Mouse (Mus musculus) MEL (cell line): ENCODE measurements around the gene Gm10778. TPM values are rescaled to one million over a fixed set of nuclear protein-coding genes. Genes with fewer than 3 reads are reported as not detected.
A peak's percentile ranks its signal among the peaks of the same experiment; 100 is the strongest.

Experiments
- DNase-seq: peaks from one replicate; pipeline ENCODE4 v3.0.0; 2011; ENCODE audit warnings: low read depth, low spot score
- H3K27ac ChIP-seq: 2 replicates; pipeline ENCODE4 v1.5.1; 2012; ENCODE audit warnings: low read depth, mild to moderate bottlenecking, control low read depth, low read length, moderate library complexity; ENCODE audit not compliant: control insufficient read depth
- H3K27me3 ChIP-seq, 2 experiments: fragments of 150-350 bp in 1 of 2; sonication (generic) in 1 of 2; 2 replicates each; pipeline ENCODE4 v1.6.1; 2012; ENCODE audit warnings: low read length in 2 of 2, mild to moderate bottlenecking in 2 of 2, improper control_type of control experiment in 1 of 2, moderate library complexity in 1 of 2; ENCODE audit not compliant: insufficient read depth in 2 of 2, control insufficient read depth in 1 of 2
- H3K36me3 ChIP-seq, 2 experiments: 2 replicates each; pipeline ENCODE4 v1.6.1; 2012 to 2014; ENCODE audit warnings: low read length in 2 of 2, improper control_type of control experiment in 1 of 2, inconsistent platforms in 1 of 2, mild to moderate bottlenecking in 1 of 2; ENCODE audit not compliant: insufficient read depth in 2 of 2, control insufficient read depth in 1 of 2
- H3K4me1 ChIP-seq, 2 experiments: fragments of 150-350 bp in 1 of 2; sonication (generic) in 1 of 2; 2 replicates each; pipeline ENCODE4 v1.6.1; 2012; ENCODE audit warnings: low read length in 2 of 2, improper control_type of control experiment in 1 of 2, mild to moderate bottlenecking in 1 of 2; ENCODE audit not compliant: insufficient read depth in 2 of 2, control insufficient read depth in 1 of 2
- H3K4me3 ChIP-seq, 2 experiments: fragments of 150-350 bp in 1 of 2; sonication (generic) in 1 of 2; 2 replicates each; pipeline ENCODE4 v1.5.1; 2012; ENCODE audit warnings: low read depth in 2 of 2, low read length in 2 of 2, mild to moderate bottlenecking in 2 of 2, moderate library complexity in 2 of 2, control low read depth in 1 of 2, improper control_type of control experiment in 1 of 2; ENCODE audit not compliant: control insufficient read depth in 1 of 2, insufficient read depth in 1 of 2
- H3K79me2 ChIP-seq: 2 replicates; pipeline ENCODE4 v1.6.1; 2012; ENCODE audit warnings: mild to moderate bottlenecking, low read length, moderate library complexity; ENCODE audit not compliant: control insufficient read depth, poor library complexity, insufficient read depth
- H3K9ac ChIP-seq: 2 replicates; pipeline ENCODE4 v1.6.1; 2012; ENCODE audit warnings: low read depth, mild to moderate bottlenecking, control low read depth, low read length, moderate library complexity; ENCODE audit not compliant: control insufficient read depth, poor library complexity, severe bottlenecking
- H3K9me3 ChIP-seq: fragments of 150-350 bp; sonication (generic); replicated peaks from 2 replicates; pipeline ENCODE4 v1.6.1; 2012; ENCODE audit warnings: mild to moderate bottlenecking, low read length, improper control_type of control experiment, moderate library complexity; ENCODE audit not compliant: insufficient read depth
- CHD1 ChIP-seq: IDR thresholded peaks from 2 replicates; pipeline ENCODE4 v1.6.1; 2012; ENCODE audit warnings: low read depth, mild to moderate bottlenecking, inconsistent platforms, low read length, improper control_type of control experiment
- CHD2 ChIP-seq: IDR thresholded peaks from 2 replicates; pipeline ENCODE4 v1.6.1; 2011; ENCODE audit warnings: low read length, improper control_type of control experiment
- CTCF ChIP-seq, 3 experiments: IDR thresholded peaks in 2 of 3; conservative IDR thresholded peaks in 1 of 3; 2 replicates each; pipeline ENCODE4 v1.5.1; 2011 to 2012; ENCODE audit warnings: low read length in 3 of 3, low read depth in 2 of 3, mild to moderate bottlenecking in 2 of 3, improper control_type of control experiment in 1 of 3, inconsistent platforms in 1 of 3, mixed read lengths in 1 of 3, moderate library complexity in 1 of 3; ENCODE audit not compliant: control insufficient read depth in 1 of 3, insufficient read depth in 1 of 3, poor library complexity in 1 of 3, severe bottlenecking in 1 of 3
- E2F4 ChIP-seq: IDR thresholded peaks from 2 replicates; pipeline ENCODE4 v1.6.1; 2011; ENCODE audit warnings: low read depth, low read length, improper control_type of control experiment, borderline replicate concordance
- EP300 ChIP-seq, 2 experiments: IDR thresholded peaks; 2 replicates each; pipeline ENCODE4 v1.6.1; 2011; ENCODE audit warnings: improper control_type of control experiment in 2 of 2, low read length in 2 of 2, low read depth in 1 of 2, mild to moderate bottlenecking in 1 of 2
- ETS1 ChIP-seq: IDR thresholded peaks from 2 replicates; pipeline ENCODE4 v1.6.1; 2012; ENCODE audit warnings: low read depth, mild to moderate bottlenecking, inconsistent platforms, low read length, improper control_type of control experiment, moderate library complexity
- GABPA ChIP-seq: IDR thresholded peaks from 2 replicates; pipeline ENCODE4 v1.6.1; 2012; ENCODE audit warnings: low read depth, mild to moderate bottlenecking, inconsistent platforms, low read length, improper control_type of control experiment, moderate library complexity
- GATA1 ChIP-seq: IDR thresholded peaks from 2 replicates; pipeline ENCODE4 v1.6.1; 2011; ENCODE audit warnings: low read depth, low read length, improper control_type of control experiment
- HCFC1 ChIP-seq: IDR thresholded peaks from 2 replicates; pipeline ENCODE4 v1.6.1; 2012; ENCODE audit warnings: low read depth, mild to moderate bottlenecking, inconsistent platforms, low read length, improper control_type of control experiment, moderate library complexity
- JUND ChIP-seq: IDR thresholded peaks from 2 replicates; pipeline ENCODE4 v1.6.1; 2011; ENCODE audit warnings: low read depth, mild to moderate bottlenecking, improper control_type of control experiment, low read length
- KAT2A ChIP-seq: conservative IDR thresholded peaks from 2 replicates; pipeline ENCODE4 v1.6.1; 2012; ENCODE audit warnings: low read depth, low read length, improper control_type of control experiment, inconsistent platforms
- MAFK ChIP-seq: IDR thresholded peaks from 2 replicates; pipeline ENCODE4 v1.6.1; 2011; ENCODE audit warnings: low read depth, mild to moderate bottlenecking, low read length, improper control_type of control experiment, borderline replicate concordance
- MAX ChIP-seq: IDR thresholded peaks from 2 replicates; pipeline ENCODE4 v1.6.1; 2011; ENCODE audit warnings: low read length, improper control_type of control experiment
- MEF2A ChIP-seq: IDR thresholded peaks from 2 replicates; pipeline ENCODE4 v1.6.1; 2014; ENCODE audit warnings: low read depth, mild to moderate bottlenecking, inconsistent platforms, low read length, improper control_type of control experiment; ENCODE audit not compliant: poor library complexity, insufficient replicate concordance, severe bottlenecking; ENCODE audit errors: extremely low read depth
- MXI1 ChIP-seq: IDR thresholded peaks from 2 replicates; pipeline ENCODE4 v1.6.1; 2011; ENCODE audit warnings: mild to moderate bottlenecking, low read depth, low read length, improper control_type of control experiment
- NELFE ChIP-seq: IDR thresholded peaks from 2 replicates; pipeline ENCODE4 v1.6.1; 2011; ENCODE audit warnings: low read depth, low read length, improper control_type of control experiment
- NRF1 ChIP-seq: IDR thresholded peaks from 2 replicates; pipeline ENCODE4 v1.6.1; 2014; ENCODE audit warnings: low read depth, mild to moderate bottlenecking, inconsistent platforms, low read length, improper control_type of control experiment, moderate library complexity; ENCODE audit not compliant: poor library complexity, insufficient read depth, severe bottlenecking
- POLR2A ChIP-seq, 2 experiments: IDR thresholded peaks; 2 replicates each; pipeline ENCODE4 v1.6.1; 2011 to 2012; ENCODE audit warnings: low read length in 2 of 2, mild to moderate bottlenecking in 2 of 2, control low read depth in 1 of 2, improper control_type of control experiment in 1 of 2, low read depth in 1 of 2, moderate library complexity in 1 of 2; ENCODE audit not compliant: control insufficient read depth in 1 of 2, insufficient read depth in 1 of 2, poor library complexity in 1 of 2
- POLR2AphosphoS5 ChIP-seq: IDR thresholded peaks from 2 replicates; pipeline ENCODE4 v1.6.1; 2012; ENCODE audit warnings: low read depth, borderline replicate concordance, mild to moderate bottlenecking, inconsistent platforms, low read length, moderate library complexity, mixed read lengths
- RAD21 ChIP-seq: IDR thresholded peaks from 2 replicates; pipeline ENCODE4 v1.6.1; 2011; ENCODE audit warnings: mild to moderate bottlenecking, low read depth, low read length, improper control_type of control experiment
- SIN3A ChIP-seq: IDR thresholded peaks from 2 replicates; pipeline ENCODE4 v1.6.1; 2012; ENCODE audit warnings: low read length, improper control_type of control experiment, inconsistent platforms
- SMC3 ChIP-seq: IDR thresholded peaks from 2 replicates; pipeline ENCODE4 v1.6.1; 2011; ENCODE audit warnings: low read depth, low read length, improper control_type of control experiment
- TAL1 ChIP-seq: IDR thresholded peaks from 2 replicates; pipeline ENCODE4 v1.6.1; 2012; ENCODE audit warnings: mild to moderate bottlenecking, inconsistent platforms, low read length, moderate library complexity, mixed read lengths
- TBP ChIP-seq: IDR thresholded peaks from 2 replicates; pipeline ENCODE4 v1.8.0; 2011; ENCODE audit warnings: low read depth, low read length, improper control_type of control experiment
- TCF12 ChIP-seq: IDR thresholded peaks from 2 replicates; pipeline ENCODE4 v1.6.1; 2014; ENCODE audit warnings: low read depth, mild to moderate bottlenecking, inconsistent platforms, low read length, improper control_type of control experiment, moderate library complexity
- ZC3H11A ChIP-seq: IDR thresholded peaks from 2 replicates; pipeline ENCODE4 v1.6.1; 2012; ENCODE audit warnings: low read depth, mild to moderate bottlenecking, inconsistent platforms, low read length, improper control_type of control experiment
- ZKSCAN1 ChIP-seq: IDR thresholded peaks from 2 replicates; pipeline ENCODE4 v1.6.1; 2012; ENCODE audit warnings: low read depth, mild to moderate bottlenecking, inconsistent platforms, low read length, improper control_type of control experiment, moderate library complexity
- ZMIZ1 ChIP-seq: IDR thresholded peaks from 2 replicates; pipeline ENCODE4 v1.6.1; 2012; ENCODE audit warnings: low read depth, mild to moderate bottlenecking, inconsistent platforms, low read length, improper control_type of control experiment, moderate library complexity
- ZNF384 ChIP-seq: IDR thresholded peaks from 2 replicates; pipeline ENCODE4 v1.6.1; 2012; ENCODE audit warnings: low read depth, mild to moderate bottlenecking, inconsistent platforms, low read length, improper control_type of control experiment
- polyA plus RNA-seq, 2 experiments: library from polyadenylated mRNA; stranded (reverse) in 1 of 2; unstranded in 1 of 2; fragments of >175 nt in 1 of 2; fragments of >200 nt in 1 of 2; gene quantifications; 2 replicates each; pipeline versions ENCODE4 v1.2.1 to v1.2.4; 2012; ENCODE audit warnings: low replicate concordance in 2 of 2, low read depth in 1 of 2; ENCODE audit not compliant: insufficient read length in 2 of 2, insufficient read depth in 1 of 2, missing spikeins in 1 of 2
- total RNA-seq: library from RNA; depleted of rRNA; stranded (reverse); fragments of 300-350 nt; gene quantifications from 2 replicates; pipeline ENCODE4 v1.2.3, GENCODE M21; 2012

The Gm10778 gene
- total and polyA plus RNA-seq, 3 experiments, result 2.0 to 3.9 TPM; not detected in 1

- peak; percentile 76; the same call in 1 of the 2 replicates for TF ChIP-seq SIN3A
- no peak for TF ChIP-seq CTCF (IDR thresholded peaks at IDR 0.05 in 2 of 3, conservative IDR thresholded peaks at IDR 0.05 in 1 of 3; ENCODE audit: control insufficient read depth in 1 of 3, insufficient read depth in 1 of 3, low read depth in 2 of 3, low read length in 3 of 3, poor library complexity in 1 of 3, severe bottlenecking in 1 of 3)
- TF ChIP-seq TCF12, result no peak; the same call in 1 of the 2 replicates
- TF ChIP-seq NELFE, result peak; percentile 48
- TF ChIP-seq GABPA, result no peak
- TF ChIP-seq RAD21, result no peak
- no peak for TF ChIP-seq ZKSCAN1
- no peak for TF ChIP-seq CHD1
- peak; percentile 66; the same call in 1 of the 2 replicates for TF ChIP-seq ETS1
- peak; percentile 50 to 75; a peak in 3 of 4 replicates for TF ChIP-seq POLR2A (IDR thresholded peaks at IDR 0.05; ENCODE audit: control insufficient read depth in 1 of 2, insufficient read depth in 1 of 2, low read depth in 1 of 2, low read length in 2 of 2, poor library complexity in 1 of 2)
- no peak for TF ChIP-seq MAFK
- TF ChIP-seq CHD2, result peak; percentile 84
- peak; percentile 83 for TF ChIP-seq MXI1
- TF ChIP-seq EP300 (IDR thresholded peaks at IDR 0.05; ENCODE audit: low read depth in 1 of 2, low read length in 2 of 2), result no peak
- peak; percentile 62 for TF ChIP-seq GATA1
- TF ChIP-seq MAX, result peak; percentile 79
- TF ChIP-seq TAL1, result no peak
- peak; percentile 93 for TF ChIP-seq HCFC1
- no peak for TF ChIP-seq JUND
Measured at GRCm38 (mm10) chr10:81605974-81606751, 42.7 kb upstream of the Gm10778 start, which contains the start of gene BC025920 (continued).

- Histone ChIP-seq H3K9me3 (no peaks in the 10 kb centered on the region), H3K36me3 (peaks cover 0 to 10% of the 10 kb centered on the region in 2 experiments; a peak in 2 of 4 replicates), H3K79me2 (no peaks in the 10 kb centered on the region; the same call in 1 of the 2 replicates), H3K4me3 (no peak overlapping the region), H3K27me3 (no peaks in the 10 kb centered on the region), H3K27ac (no peak overlapping the region), H3K9ac (no peak overlapping the region), H3K4me1 (peaks cover 7 to 11% of the 10 kb centered on the region in 2 experiments; a peak in 2 of 4 replicates)
- no peak for DNase-seq
- no peak for TF ChIP-seq KAT2A
- no peak for TF ChIP-seq TBP
- no peak for TF ChIP-seq ZMIZ1
- TF ChIP-seq POLR2A (IDR thresholded peaks at IDR 0.05; ENCODE audit: control insufficient read depth in 1 of 2, insufficient read depth in 1 of 2, low read depth in 1 of 2, low read length in 2 of 2, poor library complexity in 1 of 2), result no peak
- peak; percentile 18; the same call in 1 of the 2 replicates for TF ChIP-seq SMC3
- no peak for TF ChIP-seq ETS1
- peak; percentile 20 to 49 (median 32) for TF ChIP-seq CTCF (IDR thresholded peaks at IDR 0.05 in 2 of 3, conservative IDR thresholded peaks at IDR 0.05 in 1 of 3; ENCODE audit: control insufficient read depth in 1 of 3, insufficient read depth in 1 of 3, low read depth in 2 of 3, low read length in 3 of 3, poor library complexity in 1 of 3, severe bottlenecking in 1 of 3)
- no peak for TF ChIP-seq ZNF384
- TF ChIP-seq NRF1, result no peak
- no peak for TF ChIP-seq E2F4
- TF ChIP-seq POLR2AphosphoS5, result no peak
- TF ChIP-seq ZC3H11A, result no peak
- TF ChIP-seq MEF2A, result no peak
Measured at GRCm38 (mm10) chr10:81608308-81608707, 40.6 kb upstream of the Gm10778 start.
